Mouse (Mus musculus): ENCODE results near the gene Cd80.

DNA sequence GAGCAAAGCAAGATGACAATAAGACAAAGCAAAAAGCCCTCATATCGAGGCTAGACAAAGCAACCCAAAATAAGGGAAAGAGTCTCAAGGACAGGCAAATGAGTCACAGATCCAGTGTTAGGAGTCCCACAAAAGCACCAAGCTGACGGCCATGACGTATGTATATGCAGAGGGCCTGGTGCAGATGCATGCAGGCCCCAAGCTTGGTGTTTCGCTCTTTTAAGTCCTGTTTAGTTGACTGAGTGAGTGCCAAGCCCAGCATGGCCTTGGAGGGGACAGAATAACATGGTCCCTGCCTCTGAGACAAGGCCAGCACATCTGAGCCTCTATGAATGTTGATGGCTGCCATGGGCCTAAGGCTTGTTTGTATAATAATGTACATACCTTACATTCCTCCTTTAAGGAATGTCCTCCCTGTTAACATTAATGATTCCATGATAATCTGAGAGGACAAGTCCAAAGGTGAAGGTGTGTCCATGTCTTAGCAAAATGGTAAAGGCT is 21.0 kb upstream of the Cd80 start:
- TF ChIP-seq GATA1 (IDR thresholded peaks at IDR 0.05; ENCODE audit: borderline replicate concordance, low read length) (no peak), CTCF (IDR thresholded peaks at IDR 0.05; ENCODE audit: low read depth, low read length) (no peak)

All from G1E (cell line).